Mouse (Mus musculus): Measurements from ENCODE around the gene Dhcr7. TPM values are rescaled to one million over a fixed set of nuclear protein-coding genes. Genes with fewer than 3 reads are reported as not detected.

Gene Dhcr7
- polyA plus RNA-seq, 1 experiment from 2014 or later = 42.5 TPM

Small RNA genes within 50 kb of the gene (microRNA-seq; reads per million reads assigned to microRNA genes)
- gene Gm22064 = not detected

Other genes starting within 250 kb of the Dhcr7 start
- gene Cars, start 223.1 kb upstream of the Dhcr7 start, polyA plus RNA-seq (2014; fragmentation: Nextera tagmentation; extraction: Ambion mirVana) = 47.0 and 64.4 TPM in 2 replicates
- 0.37 and 0.69 TPM in 2 replicates for gene Tnfrsf26, start 194.4 kb upstream of the Dhcr7 start, polyA plus RNA-seq (2014; fragmentation: Nextera tagmentation; extraction: Ambion mirVana)
- gene Tnfrsf22, start 173.5 kb upstream of the Dhcr7 start, polyA plus RNA-seq (2014; fragmentation: Nextera tagmentation; extraction: Ambion mirVana) = 15.1 and 15.7 TPM in 2 replicates
- 0.84 and 1.7 TPM in 2 replicates for gene Tnfrsf23, start 137.3 kb upstream of the Dhcr7 start, polyA plus RNA-seq (2014; fragmentation: Nextera tagmentation; extraction: Ambion mirVana)
- 18.7 and 30.7 TPM in 2 replicates for gene Osbpl5, start 66.2 kb upstream of the Dhcr7 start, polyA plus RNA-seq (2014; fragmentation: Nextera tagmentation; extraction: Ambion mirVana)
- gene Mrgprg, start 56.2 kb upstream of the Dhcr7 start, polyA plus RNA-seq (2014; fragmentation: Nextera tagmentation; extraction: Ambion mirVana) = not detected in 2 replicates
- 0.86 and 1.8 TPM in 2 replicates for gene Mrgpre, start 38.6 kb upstream of the Dhcr7 start, polyA plus RNA-seq (2014; fragmentation: Nextera tagmentation; extraction: Ambion mirVana)
- gene Nadsyn1, start 296 bp upstream of the Dhcr7 start, polyA plus RNA-seq (2014; fragmentation: Nextera tagmentation; extraction: Ambion mirVana) = 5.2 and 9.6 TPM in 2 replicates
- gene Gm498, start 43.7 kb downstream of the Dhcr7 start, polyA plus RNA-seq (2014; fragmentation: Nextera tagmentation; extraction: Ambion mirVana) = not detected in 2 replicates
- 2.6 and 3.3 TPM in 2 replicates for gene Shank2, start 178.8 kb downstream of the Dhcr7 start, polyA plus RNA-seq (2014; fragmentation: Nextera tagmentation; extraction: Ambion mirVana)